Mouse (Mus musculus) myocyte (in vitro differentiated cells): ENCODE results near the gene Cobll1. TPM values are rescaled to one million over a fixed set of nuclear protein-coding genes. Genes with fewer than 3 reads are reported as not detected.

Experiments used
- H3K27me3 ChIP-seq: one replicate; pipeline ENCODE4 v1.6.1; 2011; ENCODE audit not compliant: control insufficient read depth, insufficient read depth, insufficient read length
- H3K36me3 ChIP-seq: one replicate; pipeline ENCODE4 v1.6.1; 2011; ENCODE audit not compliant: control insufficient read depth, insufficient read depth
- H3K4me2 ChIP-seq: one replicate; pipeline ENCODE4 v1.6.1; 2011; ENCODE audit warnings: low read depth, control low read depth
- H3K4me3 ChIP-seq: one replicate; pipeline ENCODE4 v1.5.1; 2011; ENCODE audit warnings: mild to moderate bottlenecking, control low read depth, moderate library complexity
- H3K79me2 ChIP-seq: one replicate; pipeline ENCODE4 v1.6.1; 2011; ENCODE audit not compliant: control insufficient read depth, insufficient read depth
- H3ac ChIP-seq: one replicate; pipeline ENCODE4 v1.6.1; 2011; ENCODE audit not compliant: control insufficient read depth, insufficient read length
- CEBPB ChIP-seq: IDR thresholded peaks from 2 replicates; pipeline ENCODE4 v1.6.1; 2011; ENCODE audit warnings: mild to moderate bottlenecking, moderate library complexity; ENCODE audit not compliant: poor library complexity, insufficient read depth, severe bottlenecking
- E2F4 ChIP-seq: IDR thresholded peaks from one replicate; pipeline ENCODE4 v1.6.1; 2011; ENCODE audit warnings: mild to moderate bottlenecking, control low read depth, moderate library complexity; ENCODE audit not compliant: insufficient read depth
- MAX ChIP-seq: IDR thresholded peaks from one replicate; pipeline ENCODE4 v1.6.1; 2011; ENCODE audit warnings: low read depth, mild to moderate bottlenecking, control low read depth
- MYOD1 ChIP-seq, 3 experiments: IDR thresholded peaks; one replicate each; pipeline ENCODE4 v1.6.1; 2011; ENCODE audit warnings: control low read depth in 2 of 3, low read depth in 2 of 3, mild to moderate bottlenecking in 2 of 3, moderate library complexity in 1 of 3; ENCODE audit not compliant: insufficient read length in 2 of 3, control insufficient read depth in 1 of 3
- MYOG ChIP-seq, 3 experiments: IDR thresholded peaks; one replicate each; pipeline ENCODE4 v1.6.1; 2011; ENCODE audit warnings: control low read depth in 2 of 3, low read depth in 2 of 3, mild to moderate bottlenecking in 2 of 3; ENCODE audit not compliant: insufficient read length in 2 of 3, control insufficient read depth in 1 of 3, insufficient read depth in 1 of 3
- POLR2A ChIP-seq: IDR thresholded peaks from one replicate; pipeline ENCODE4 v1.6.1; 2011; ENCODE audit warnings: low read depth, mild to moderate bottlenecking, control low read depth, moderate library complexity; ENCODE audit not compliant: insufficient read length
- POLR2AphosphoS2 ChIP-seq: IDR thresholded peaks from one replicate; pipeline ENCODE4 v1.6.1; 2011; ENCODE audit warnings: low read depth, control low read depth; ENCODE audit not compliant: insufficient read length
- REST ChIP-seq: IDR thresholded peaks from one replicate; pipeline ENCODE4 v1.6.1; 2011; ENCODE audit warnings: mild to moderate bottlenecking, control low read depth, moderate library complexity; ENCODE audit not compliant: insufficient read depth, insufficient read length
- SRF ChIP-seq: IDR thresholded peaks from one replicate; pipeline ENCODE4 v1.6.1; 2011; ENCODE audit warnings: low read depth; ENCODE audit not compliant: control insufficient read depth, insufficient read length
- TCF12 ChIP-seq: IDR thresholded peaks from one replicate; pipeline ENCODE4 v1.6.1; 2011; ENCODE audit warnings: mild to moderate bottlenecking, control low read depth; ENCODE audit not compliant: poor library complexity, insufficient read depth, severe bottlenecking
- TCF3 ChIP-seq: IDR thresholded peaks from one replicate; pipeline ENCODE4 v1.6.1; 2011; ENCODE audit warnings: low read depth, control low read depth; ENCODE audit not compliant: insufficient read length
- USF1 ChIP-seq: IDR thresholded peaks from one replicate; pipeline ENCODE4 v1.6.1; 2011; ENCODE audit warnings: low read depth, mild to moderate bottlenecking, control low read depth, moderate library complexity
- polyA plus RNA-seq: library from polyadenylated mRNA; unstranded; fragments of >200 nt; fragmentation: generic; extraction: Trizol; gene quantifications from one replicate; pipeline ENCODE4 v1.2.1, GENCODE M21; 2012; ENCODE audit warnings: missing spikeins

The Cobll1 gene
- polyA plus RNA-seq, 1 experiment, result 2.4 TPM

- no peak overlapping the region for H3K4me2 ChIP-seq
- no peak for TF ChIP-seq POLR2AphosphoS2
- no peak for TF ChIP-seq SRF
- TF ChIP-seq E2F4, result no peak
- TF ChIP-seq CEBPB, result no peak
- no peak for TF ChIP-seq TCF3
- no peak for TF ChIP-seq REST
- TF ChIP-seq TCF12, result no peak
- no peak for TF ChIP-seq MYOD1 (IDR thresholded peaks at IDR 0.05; ENCODE audit: control insufficient read depth in 1 of 3, insufficient read length in 2 of 3, low read depth in 2 of 3)
- no peak for TF ChIP-seq POLR2A
- TF ChIP-seq MAX, result no peak
Observed at GRCm38 (mm10) chr2:65116428-65117125, 122.6 kb downstream of the Cobll1 start.

GRCm38 (mm10) chr2:65113191-65113590 lies 126.0 kb downstream of the Cobll1 start:
- Histone ChIP-seq H3K4me2 (no peak overlapping the region), H3K4me3 (no peak overlapping the region), H3K27me3 (no peaks in the 10 kb centered on the region), H3ac (no peak overlapping the region), H3K79me2 (no peaks in the 10 kb centered on the region), H3K36me3 (no peaks in the 10 kb centered on the region)
- TF ChIP-seq USF1 (no peak), POLR2A (no peak), E2F4 (no peak), POLR2AphosphoS2 (no peak), MAX (no peak), REST (no peak)

More at GRCm38 (mm10) chr2:65116428-65117125, 122.6 kb downstream of the Cobll1 start:
- no peak overlapping the region for H3ac ChIP-seq
- no peaks in the 10 kb centered on the region for H3K36me3 ChIP-seq
- H3K27me3 ChIP-seq, result no peaks in the 10 kb centered on the region
- H3K79me2 ChIP-seq, result no peaks in the 10 kb centered on the region
- H3K4me3 ChIP-seq, result no peak overlapping the region

- H3K4me2 ChIP-seq, result no peak overlapping the region
Observed at GRCm38 (mm10) chr2:65104569-65104968, 134.6 kb downstream of the Cobll1 start.

DNA sequence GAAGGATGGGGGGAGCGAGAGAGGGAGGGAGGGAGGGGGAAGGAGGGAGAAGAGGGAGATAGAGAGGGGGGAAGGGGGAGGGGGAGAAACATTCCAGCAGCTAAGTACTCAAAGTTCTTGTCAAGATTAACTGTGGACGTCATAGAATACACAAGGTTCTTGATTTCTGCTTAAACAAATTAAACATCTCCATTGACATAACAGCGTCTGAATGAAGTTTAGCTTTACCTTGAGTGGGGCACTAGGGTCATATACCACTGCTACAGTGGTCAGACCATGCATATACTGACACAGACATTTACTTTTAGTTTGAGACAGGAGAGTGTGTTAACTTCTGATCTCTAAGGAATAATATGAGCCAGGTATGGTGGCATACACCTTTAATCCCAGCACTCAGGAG lies 135.4 kb downstream of the Cobll1 start:
- Histone ChIP-seq H3K79me2 (no peaks in the 10 kb centered on the region), H3K4me2 (no peak overlapping the region), H3K36me3 (peaks cover 4% of the 10 kb centered on the region), H3K27me3 (no peaks in the 10 kb centered on the region), H3K4me3 (no peak overlapping the region), H3ac (no peak overlapping the region)
- TF ChIP-seq MYOD1 (IDR thresholded peaks at IDR 0.05; ENCODE audit: control insufficient read depth in 1 of 3, insufficient read length in 2 of 3, low read depth in 2 of 3) (no peak), POLR2AphosphoS2 (no peak), TCF12 (no peak)

More at GRCm38 (mm10) chr2:65104569-65104968, 134.6 kb downstream of the Cobll1 start:
- H3K4me3 ChIP-seq, result no peak overlapping the region
- no peak for TF ChIP-seq E2F4
- no peak for TF ChIP-seq POLR2A
- TF ChIP-seq TCF12, result no peak
- TF ChIP-seq POLR2AphosphoS2, result no peak
- no peak for TF ChIP-seq TCF3
- no peak for TF ChIP-seq REST
- TF ChIP-seq USF1, result no peak
- no peak for TF ChIP-seq CEBPB
- TF ChIP-seq MYOD1 (IDR thresholded peaks at IDR 0.05; ENCODE audit: control insufficient read depth in 1 of 3, insufficient read length in 2 of 3, low read depth in 2 of 3), result no peak
- TF ChIP-seq SRF, result no peak
- no peak for TF ChIP-seq MAX
- no peak for TF ChIP-seq MYOG (IDR thresholded peaks at IDR 0.05; ENCODE audit: control insufficient read depth in 1 of 3, insufficient read depth in 1 of 3, insufficient read length in 2 of 3, low read depth in 2 of 3)
- H3K27me3 ChIP-seq, result no peaks in the 10 kb centered on the region
- peaks cover 2% of the 10 kb centered on the region for H3K36me3 ChIP-seq
- H3ac ChIP-seq, result no peak overlapping the region
- H3K79me2 ChIP-seq, result no peaks in the 10 kb centered on the region

DNA sequence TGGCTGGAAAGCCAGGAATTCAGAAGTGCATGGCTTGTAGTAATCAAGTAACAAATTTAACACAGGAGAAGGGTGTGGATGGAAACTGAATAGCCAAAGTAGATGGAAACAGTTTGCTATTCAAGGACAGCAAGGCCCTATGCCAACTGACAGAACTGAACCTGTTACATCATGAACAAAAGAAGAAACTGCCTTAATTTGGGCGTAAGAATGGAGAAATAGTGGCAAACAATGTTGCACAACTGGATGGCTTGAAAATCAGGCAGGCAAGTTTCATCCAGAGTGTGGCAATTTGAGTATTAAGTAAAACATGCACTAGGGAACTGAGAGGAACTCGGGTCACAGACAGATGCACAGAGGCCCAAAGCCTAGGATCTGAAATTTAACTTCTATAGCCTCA lies 137.8 kb downstream of the Cobll1 start:
- peaks cover 4% of the 10 kb centered on the region for H3K36me3 ChIP-seq

More for the DNA sequence above, 137.8 kb downstream of the Cobll1 start:
- TF ChIP-seq USF1, result no peak
- no peak for TF ChIP-seq POLR2AphosphoS2
- TF ChIP-seq CEBPB, result no peak
- TF ChIP-seq E2F4, result no peak
- H3K4me2 ChIP-seq, result no peak overlapping the region
- no peak overlapping the region for H3ac ChIP-seq
- H3K27me3 ChIP-seq, result no peaks in the 10 kb centered on the region
- H3K79me2 ChIP-seq, result no peaks in the 10 kb centered on the region
- H3K4me3 ChIP-seq, result no peak overlapping the region
